Mouse (Mus musculus) MEL (cell line): ENCODE data around the gene Prkch. TPM values are rescaled to one million over a fixed set of nuclear protein-coding genes. Genes with fewer than 3 reads are reported as not detected.

Experiments used
- DNase-seq: peaks from one replicate; pipeline ENCODE4 v3.0.0; 2011; ENCODE audit warnings: low read depth, low spot score
- H3K27ac ChIP-seq: 2 replicates; pipeline ENCODE4 v1.5.1; 2012; ENCODE audit warnings: low read depth, mild to moderate bottlenecking, control low read depth, low read length, moderate library complexity; ENCODE audit not compliant: control insufficient read depth
- H3K27me3 ChIP-seq, 2 experiments: fragments of 150-350 bp in 1 of 2; sonication (generic) in 1 of 2; 2 replicates each; pipeline ENCODE4 v1.6.1; 2012; ENCODE audit warnings: low read length in 2 of 2, mild to moderate bottlenecking in 2 of 2, improper control_type of control experiment in 1 of 2, moderate library complexity in 1 of 2; ENCODE audit not compliant: insufficient read depth in 2 of 2, control insufficient read depth in 1 of 2
- H3K36me3 ChIP-seq, 2 experiments: 2 replicates each; pipeline ENCODE4 v1.6.1; 2012 to 2014; ENCODE audit warnings: low read length in 2 of 2, improper control_type of control experiment in 1 of 2, inconsistent platforms in 1 of 2, mild to moderate bottlenecking in 1 of 2; ENCODE audit not compliant: insufficient read depth in 2 of 2, control insufficient read depth in 1 of 2
- H3K4me1 ChIP-seq, 2 experiments: fragments of 150-350 bp in 1 of 2; sonication (generic) in 1 of 2; 2 replicates each; pipeline ENCODE4 v1.6.1; 2012; ENCODE audit warnings: low read length in 2 of 2, improper control_type of control experiment in 1 of 2, mild to moderate bottlenecking in 1 of 2; ENCODE audit not compliant: insufficient read depth in 2 of 2, control insufficient read depth in 1 of 2
- H3K4me3 ChIP-seq, 2 experiments: fragments of 150-350 bp in 1 of 2; sonication (generic) in 1 of 2; 2 replicates each; pipeline ENCODE4 v1.5.1; 2012; ENCODE audit warnings: low read depth in 2 of 2, low read length in 2 of 2, mild to moderate bottlenecking in 2 of 2, moderate library complexity in 2 of 2, control low read depth in 1 of 2, improper control_type of control experiment in 1 of 2; ENCODE audit not compliant: control insufficient read depth in 1 of 2, insufficient read depth in 1 of 2
- H3K79me2 ChIP-seq: 2 replicates; pipeline ENCODE4 v1.6.1; 2012; ENCODE audit warnings: mild to moderate bottlenecking, low read length, moderate library complexity; ENCODE audit not compliant: control insufficient read depth, poor library complexity, insufficient read depth
- H3K9ac ChIP-seq: 2 replicates; pipeline ENCODE4 v1.6.1; 2012; ENCODE audit warnings: low read depth, mild to moderate bottlenecking, control low read depth, low read length, moderate library complexity; ENCODE audit not compliant: control insufficient read depth, poor library complexity, severe bottlenecking
- H3K9me3 ChIP-seq: fragments of 150-350 bp; sonication (generic); replicated peaks from 2 replicates; pipeline ENCODE4 v1.6.1; 2012; ENCODE audit warnings: mild to moderate bottlenecking, low read length, improper control_type of control experiment, moderate library complexity; ENCODE audit not compliant: insufficient read depth
- BHLHE40 ChIP-seq: IDR thresholded peaks from 2 replicates; pipeline ENCODE4 v1.6.1; 2012; ENCODE audit warnings: low read depth, mild to moderate bottlenecking, inconsistent platforms, low read length, improper control_type of control experiment, borderline replicate concordance
- CHD2 ChIP-seq: IDR thresholded peaks from 2 replicates; pipeline ENCODE4 v1.6.1; 2011; ENCODE audit warnings: low read length, improper control_type of control experiment
- EP300 ChIP-seq, 2 experiments: IDR thresholded peaks; 2 replicates each; pipeline ENCODE4 v1.6.1; 2011; ENCODE audit warnings: improper control_type of control experiment in 2 of 2, low read length in 2 of 2, low read depth in 1 of 2, mild to moderate bottlenecking in 1 of 2
- GABPA ChIP-seq: IDR thresholded peaks from 2 replicates; pipeline ENCODE4 v1.6.1; 2012; ENCODE audit warnings: low read depth, mild to moderate bottlenecking, inconsistent platforms, low read length, improper control_type of control experiment, moderate library complexity
- JUND ChIP-seq: IDR thresholded peaks from 2 replicates; pipeline ENCODE4 v1.6.1; 2011; ENCODE audit warnings: low read depth, mild to moderate bottlenecking, improper control_type of control experiment, low read length
- KAT2A ChIP-seq: conservative IDR thresholded peaks from 2 replicates; pipeline ENCODE4 v1.6.1; 2012; ENCODE audit warnings: low read depth, low read length, improper control_type of control experiment, inconsistent platforms
- MAX ChIP-seq: IDR thresholded peaks from 2 replicates; pipeline ENCODE4 v1.6.1; 2011; ENCODE audit warnings: low read length, improper control_type of control experiment
- MAZ ChIP-seq: IDR thresholded peaks from 2 replicates; pipeline ENCODE4 v1.6.1; 2012; ENCODE audit warnings: low read depth, mild to moderate bottlenecking, inconsistent platforms, low read length, improper control_type of control experiment
- MEF2A ChIP-seq: IDR thresholded peaks from 2 replicates; pipeline ENCODE4 v1.6.1; 2014; ENCODE audit warnings: low read depth, mild to moderate bottlenecking, inconsistent platforms, low read length, improper control_type of control experiment; ENCODE audit not compliant: poor library complexity, insufficient replicate concordance, severe bottlenecking; ENCODE audit errors: extremely low read depth
- MXI1 ChIP-seq: IDR thresholded peaks from 2 replicates; pipeline ENCODE4 v1.6.1; 2011; ENCODE audit warnings: mild to moderate bottlenecking, low read depth, low read length, improper control_type of control experiment
- MYB ChIP-seq: IDR thresholded peaks from 2 replicates; pipeline ENCODE4 v1.6.1; 2011; ENCODE audit warnings: mild to moderate bottlenecking, low read depth, low read length, improper control_type of control experiment
- MYC ChIP-seq: IDR thresholded peaks from 2 replicates; pipeline ENCODE4 v1.6.1; 2011; ENCODE audit warnings: low read depth, mild to moderate bottlenecking, low read length, improper control_type of control experiment, moderate library complexity
- NELFE ChIP-seq: IDR thresholded peaks from 2 replicates; pipeline ENCODE4 v1.6.1; 2011; ENCODE audit warnings: low read depth, low read length, improper control_type of control experiment
- NRF1 ChIP-seq: IDR thresholded peaks from 2 replicates; pipeline ENCODE4 v1.6.1; 2014; ENCODE audit warnings: low read depth, mild to moderate bottlenecking, inconsistent platforms, low read length, improper control_type of control experiment, moderate library complexity; ENCODE audit not compliant: poor library complexity, insufficient read depth, severe bottlenecking
- SIN3A ChIP-seq: IDR thresholded peaks from 2 replicates; pipeline ENCODE4 v1.6.1; 2012; ENCODE audit warnings: low read length, improper control_type of control experiment, inconsistent platforms
- TAL1 ChIP-seq: IDR thresholded peaks from 2 replicates; pipeline ENCODE4 v1.6.1; 2012; ENCODE audit warnings: mild to moderate bottlenecking, inconsistent platforms, low read length, moderate library complexity, mixed read lengths
- TBP ChIP-seq: IDR thresholded peaks from 2 replicates; pipeline ENCODE4 v1.8.0; 2011; ENCODE audit warnings: low read depth, low read length, improper control_type of control experiment
- TCF12 ChIP-seq: IDR thresholded peaks from 2 replicates; pipeline ENCODE4 v1.6.1; 2014; ENCODE audit warnings: low read depth, mild to moderate bottlenecking, inconsistent platforms, low read length, improper control_type of control experiment, moderate library complexity
- ZKSCAN1 ChIP-seq: IDR thresholded peaks from 2 replicates; pipeline ENCODE4 v1.6.1; 2012; ENCODE audit warnings: low read depth, mild to moderate bottlenecking, inconsistent platforms, low read length, improper control_type of control experiment, moderate library complexity
- ZMIZ1 ChIP-seq: IDR thresholded peaks from 2 replicates; pipeline ENCODE4 v1.6.1; 2012; ENCODE audit warnings: low read depth, mild to moderate bottlenecking, inconsistent platforms, low read length, improper control_type of control experiment, moderate library complexity
- polyA plus RNA-seq, 2 experiments: library from polyadenylated mRNA; stranded (reverse) in 1 of 2; unstranded in 1 of 2; fragments of >175 nt in 1 of 2; fragments of >200 nt in 1 of 2; gene quantifications; 2 replicates each; pipeline versions ENCODE4 v1.2.1 to v1.2.4; 2012; ENCODE audit warnings: low replicate concordance in 2 of 2, low read depth in 1 of 2; ENCODE audit not compliant: insufficient read length in 2 of 2, insufficient read depth in 1 of 2, missing spikeins in 1 of 2
- total RNA-seq: library from RNA; depleted of rRNA; stranded (reverse); fragments of 300-350 nt; gene quantifications from 2 replicates; pipeline ENCODE4 v1.2.3, GENCODE M21; 2012

Gene Prkch
- total and polyA plus RNA-seq, 3 experiments, result not detected

DNA sequence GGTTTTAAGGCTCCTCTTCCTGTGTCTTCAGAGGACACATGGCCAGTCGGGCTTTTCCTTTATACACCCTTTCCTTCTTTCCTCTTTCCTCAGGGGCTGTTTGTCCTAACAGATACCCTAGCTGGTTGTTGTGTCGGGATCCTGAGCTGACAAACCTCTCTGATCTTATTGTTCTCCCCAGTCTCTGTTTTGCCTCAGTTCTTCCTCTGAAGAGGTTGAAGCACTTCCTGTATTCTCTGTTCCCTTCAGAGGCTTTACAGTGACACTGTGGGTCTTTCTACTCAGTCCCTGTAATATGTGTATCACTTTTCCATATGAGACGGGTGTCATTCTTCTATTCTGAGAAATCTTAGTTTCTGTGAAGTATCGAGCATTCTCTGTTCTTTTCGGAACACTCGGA lies 6.5 kb upstream of the Prkch start:
- no peaks in the 10 kb centered on the region for H3K36me3 ChIP-seq
- H3K27ac ChIP-seq, result no peak overlapping the region
- no peak overlapping the region for H3K4me3 ChIP-seq
- no peaks in the 10 kb centered on the region for H3K79me2 ChIP-seq
- TF ChIP-seq EP300 (IDR thresholded peaks at IDR 0.05; ENCODE audit: low read depth in 1 of 2, low read length in 2 of 2) (no peak), JUND (no peak), KAT2A (no peak), MAX (no peak), GABPA (no peak), TCF12 (no peak), NRF1 (no peak), TBP (no peak), MYB (no peak)
- DNase-seq, result no peak
- H3K9ac ChIP-seq, result no peak overlapping the region
- H3K9me3 ChIP-seq, result no peaks in the 10 kb centered on the region
- peaks cover 0 to 2% of the 10 kb centered on the region in 2 experiments; a peak in 1 of 4 replicates for H3K4me1 ChIP-seq
- 0 out of 4 replicates have a peak, but pooled peaks cover 0 to 1% of the 10 kb centered on the region in 2 experiments for H3K27me3 ChIP-seq

- Histone ChIP-seq H3K36me3 (no peaks in the 10 kb centered on the region), H3K27ac (no peak overlapping the region), H3K27me3 (0 out of 4 replicates have a peak, but pooled peaks cover 0 to 1% of the 10 kb centered on the region in 2 experiments), H3K79me2 (no peaks in the 10 kb centered on the region), H3K9ac (no peak overlapping the region), H3K4me1 (no peaks in the 10 kb centered on the region), H3K9me3 (no peaks in the 10 kb centered on the region), H3K4me3 (no peak overlapping the region)
- DNase-seq, result no peak
- TF ChIP-seq SIN3A (no peak), BHLHE40 (no peak), MAZ (no peak), MXI1 (no peak)
Observed at GRCm38 (mm10) chr12:73580811-73581210, 3.8 kb upstream of the Prkch start.

DNA sequence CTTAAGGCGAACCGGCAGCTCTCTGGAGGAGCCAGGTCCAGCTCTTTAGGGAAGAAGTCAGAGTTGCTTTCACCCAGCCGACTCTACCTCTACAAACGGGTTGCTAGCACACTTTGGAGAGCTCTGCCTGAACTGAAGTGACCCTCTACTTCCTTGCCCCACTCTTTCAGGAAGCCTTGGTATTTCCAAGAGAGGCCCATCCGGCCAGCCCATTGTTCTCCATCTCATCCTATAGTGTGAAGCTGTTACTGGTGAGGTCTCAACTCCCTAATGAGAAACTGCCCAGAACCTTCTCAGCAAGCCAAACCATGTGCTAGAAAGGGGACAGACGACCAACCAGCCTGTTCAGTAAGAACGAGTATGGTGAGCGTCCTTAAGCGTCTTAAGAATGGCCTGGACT lies 1.3 kb upstream of the Prkch start:
- Histone ChIP-seq H3K4me3 (no peak overlapping the region), H3K36me3 (no peaks in the 10 kb centered on the region), H3K4me1 (no peaks in the 10 kb centered on the region), H3K27me3 (no peaks in the 10 kb centered on the region), H3K79me2 (no peaks in the 10 kb centered on the region), H3K9ac (no peak overlapping the region), H3K27ac (no peak overlapping the region), H3K9me3 (no peaks in the 10 kb centered on the region)
- DNase-seq, result no peak
- TF ChIP-seq CHD2 (no peak), MYC (no peak), TCF12 (no peak), TAL1 (no peak), TBP (no peak), MEF2A (no peak), NELFE (no peak), EP300 (IDR thresholded peaks at IDR 0.05; ENCODE audit: low read depth in 1 of 2, low read length in 2 of 2) (no peak), ZMIZ1 (no peak), ZKSCAN1 (no peak)
